Comparison of ENCODE assay signal across 16 mouse cellular contexts in genomic region chr13:29398456-29398855, GRCm38 (mm10).
A peak's percentile ranks its signal among the peaks of the same experiment; 100 is the strongest.
DNase-seq lines count a peak whose midpoint lies in the region; ATAC-seq lines count a peak whose summit lies in the region.
"Had no signal": no experiment of that assay in that cellular context is flagged by ENCODE, and none has a peak within 500 bp of the region (broad histone marks: within the 10 kb centered on the region; RNA-seq: fewer than 3 reads in every experiment).

No protein-coding gene starts in this region.

- peak; percentile 38 to 48 for DNase-seq in cerebellum, postnatal 14 days
- DNase-seq in cerebellum, adult 9-11 months: no peak
- DNase-seq in heart, postnatal 10 days: peak; percentile 30 to 41
- peak; percentile 15 for DNase-seq in adipocyte (ENCODE audit: low spot score)
- DNase-seq in kidney, adult 9 months: peak; percentile 89
- DNase-seq in thymus, postnatal 0 days (ENCODE audit: low spot score): no peak
- DNase-seq: liver, embryonic 13.5 days; lung, postnatal 10 days; right cerebral cortex, postnatal 4 days had no signal

- intact Hi-C loops in heart, postnatal 10 days (cut with DNase I): no loop called here

- ATAC-seq in heart, embryonic 11.5 days (replicated peaks; ENCODE audit: insufficient number of reproducible peaks, low FRiP score, low TSS enrichment): no peak

- H3K4me1 ChIP-seq in heart, embryonic 11.5 days (ENCODE audit: control insufficient read depth, insufficient read depth, low read length): 0 out of 2 replicates have a peak, but pooled peaks cover 4% of the 10 kb centered on the region
- H3K4me1 ChIP-seq: embryonic facial prominence, embryonic 15.5 days; liver, embryonic 13.5 days; megakaryocyte, embryonic 14.5 days had no signal

- 87% methylated on average over 2 of the region's 2 CpGs for WGBS in heart, embryonic 11.5 days (ENCODE audit: insufficient replicate concordance)

- H3K27me3 ChIP-seq in heart, embryonic 11.5 days (ENCODE audit: control insufficient read depth, insufficient read depth, low read length): no peaks in the 10 kb centered on the region
- H3K27me3 ChIP-seq: embryonic facial prominence, embryonic 15.5 days; heart, embryonic 13.5 days; hindbrain, embryonic 15.5 days; liver, embryonic 13.5 days; megakaryocyte, embryonic 14.5 days; neural tube, embryonic 12.5 days had no signal

- no peaks in the 10 kb centered on the region for H3K9me3 ChIP-seq in heart, embryonic 11.5 days (replicated peaks; ENCODE audit: control insufficient read depth, low read length)
- H3K9me3 ChIP-seq: embryonic facial prominence, embryonic 15.5 days; heart, embryonic 13.5 days; hindbrain, embryonic 15.5 days; liver, embryonic 13.5 days; megakaryocyte, embryonic 14.5 days; neural tube, embryonic 12.5 days had no signal

- no peak overlapping the region for H3K27ac ChIP-seq in heart, embryonic 11.5 days (ENCODE audit: low read depth, low read length)
- H3K27ac ChIP-seq: embryonic facial prominence, embryonic 15.5 days; heart, embryonic 13.5 days; hindbrain, embryonic 15.5 days; kidney, postnatal 0 days; liver, embryonic 13.5 days; neural tube, embryonic 12.5 days had no signal

- no peaks in the 10 kb centered on the region for H3K36me3 ChIP-seq in heart, embryonic 11.5 days (ENCODE audit: control insufficient read depth, insufficient read depth, low read length)
- H3K36me3 ChIP-seq: embryonic facial prominence, embryonic 15.5 days; heart, embryonic 13.5 days; hindbrain, embryonic 15.5 days; liver, embryonic 13.5 days; neural tube, embryonic 12.5 days had no signal

- H3K4me2 ChIP-seq in heart, embryonic 11.5 days: no peak overlapping the region
- H3K4me2 ChIP-seq: embryonic facial prominence, embryonic 15.5 days; heart, embryonic 13.5 days; hindbrain, embryonic 15.5 days; liver, embryonic 13.5 days; neural tube, embryonic 12.5 days had no signal

- H3K9ac ChIP-seq in heart, embryonic 11.5 days (ENCODE audit: low read depth, low read length): no peak overlapping the region
- H3K9ac ChIP-seq: embryonic facial prominence, embryonic 15.5 days; heart, embryonic 13.5 days; hindbrain, embryonic 15.5 days; liver, embryonic 13.5 days; neural tube, embryonic 12.5 days had no signal

- H3K4me3 ChIP-seq in heart, embryonic 11.5 days (ENCODE audit: low read depth, low read length): no peak overlapping the region
- H3K4me3 ChIP-seq: embryonic facial prominence, embryonic 15.5 days; heart, embryonic 13.5 days; hindbrain, embryonic 15.5 days; liver, embryonic 13.5 days; megakaryocyte, embryonic 14.5 days; neural tube, embryonic 12.5 days had no signal

Comparison
In these comparisons a context has a peak if more than half of its experiments do, and no peak if none do; other contexts are left out.
1. DNase-seq: peak in cerebellum, postnatal 14 days (2 of 2), heart, postnatal 10 days (2 of 2), adipocyte (single experiment) and kidney, adult 9 months (single experiment); none in cerebellum, adult 9-11 months (single experiment) and thymus, postnatal 0 days (single experiment).